Mouse (Mus musculus) ovary, postnatal 14 days (tissue): ENCODE measurements at regions not wholly inside any gene's neighbourhood (a gene's known extent, or its start where the extent isn't known, plus 50 kb on each side); places are given as distances from the start of the nearest gene placed in this dataset.

ENCODE experiments used
- DNase-seq: peaks from one replicate; pipeline ENCODE4 v3.0.0; 2022; ENCODE audit warnings: low spot score

GRCm38 (mm10) chr15:56979353-56979752 lies 498.1 kb downstream of the Slc22a22 start:
- no peak for DNase-seq

DNA sequence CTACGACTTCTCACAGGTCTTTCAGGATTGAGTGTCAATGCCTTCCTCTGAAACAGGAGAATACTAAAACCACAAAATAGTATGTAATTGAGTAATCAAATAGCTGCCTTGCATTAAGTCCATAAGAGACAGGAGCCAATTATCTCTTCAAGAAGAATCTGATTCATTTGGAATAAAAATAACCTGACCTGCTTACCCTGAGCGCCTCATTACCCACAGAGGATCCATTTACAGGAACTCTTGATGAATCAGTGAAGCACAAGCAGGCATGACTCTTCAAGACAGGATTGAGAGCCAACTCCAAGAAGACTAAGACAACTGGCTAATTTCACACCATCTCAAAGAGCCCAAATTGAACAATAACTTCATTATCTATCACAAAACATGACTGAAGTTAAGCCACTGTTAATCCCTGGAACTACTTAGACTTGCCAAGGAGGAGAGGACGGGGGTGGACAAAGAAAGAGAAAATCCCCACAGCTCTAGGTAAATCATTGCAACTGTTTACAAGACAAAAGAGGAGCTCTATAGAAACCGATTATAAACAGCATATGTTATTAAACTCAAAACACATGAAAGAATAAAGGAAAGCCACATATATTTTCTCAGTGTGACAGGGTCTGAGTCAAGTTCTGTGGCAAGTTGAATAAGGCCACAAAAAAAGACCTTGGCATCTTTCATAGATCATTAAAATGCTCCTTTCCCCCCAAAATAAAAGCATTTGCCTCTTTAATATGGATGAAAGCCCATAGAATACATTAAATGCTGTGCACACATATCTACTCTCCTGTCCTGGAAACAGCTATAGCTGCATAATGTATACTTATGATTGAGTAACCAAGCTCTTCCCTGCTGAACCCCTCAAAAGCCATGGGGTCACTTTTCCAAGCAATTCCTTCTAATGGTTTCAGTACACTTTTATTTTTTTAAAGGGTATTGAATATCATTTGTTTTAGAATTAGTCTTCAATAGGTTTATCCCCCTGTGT lies 501.7 kb downstream of the Slc22a22 start:
- no peak for DNase-seq

GRCm38 (mm10) chr15:56970140-56970539 lies 507.3 kb downstream of the Slc22a22 start:
- DNase-seq, result no peak

DNA sequence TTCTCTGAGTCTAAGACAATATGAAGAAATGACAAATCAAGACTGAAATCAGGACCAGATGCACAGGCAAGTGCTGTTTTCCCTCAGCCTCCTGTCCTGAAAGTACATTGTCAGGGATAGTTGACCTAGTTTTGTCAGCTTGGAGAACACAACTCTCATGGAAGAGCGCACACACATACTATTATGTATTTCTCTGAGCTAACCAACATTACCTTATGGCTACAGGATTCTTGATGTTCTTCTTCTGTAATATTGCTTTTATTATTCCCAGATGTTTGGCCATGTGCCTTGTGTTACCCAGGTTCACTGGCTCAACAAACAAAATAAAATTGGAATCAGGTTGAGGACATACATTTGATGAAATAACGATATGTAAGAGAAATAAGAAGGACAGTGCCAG lies 521.1 kb downstream of the Slc22a22 start:
- no peak for DNase-seq

GRCm38 (mm10) chr15:56952176-56952575 lies 525.2 kb downstream of the Slc22a22 start:
- DNase-seq, result no peak

DNA sequence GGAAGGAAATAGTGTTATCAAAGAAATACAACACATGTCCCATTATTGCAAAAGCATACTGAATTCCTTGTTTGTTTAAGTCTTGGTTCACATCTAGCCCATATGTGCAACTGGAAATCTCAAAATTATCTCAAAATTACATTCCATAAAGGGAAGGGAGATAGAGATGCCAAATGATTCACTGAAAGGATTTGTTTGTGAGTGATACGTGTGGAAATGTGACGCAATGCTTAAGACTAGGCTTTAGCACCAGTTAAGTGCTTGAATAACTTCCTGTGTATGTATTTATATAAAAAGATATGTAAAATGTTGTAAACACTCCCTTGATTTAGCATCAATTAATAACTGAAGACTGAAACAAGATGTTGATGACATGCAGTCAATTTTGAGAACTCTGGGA lies 526.6 kb downstream of the Slc22a22 start:
- DNase-seq, result no peak

DNA sequence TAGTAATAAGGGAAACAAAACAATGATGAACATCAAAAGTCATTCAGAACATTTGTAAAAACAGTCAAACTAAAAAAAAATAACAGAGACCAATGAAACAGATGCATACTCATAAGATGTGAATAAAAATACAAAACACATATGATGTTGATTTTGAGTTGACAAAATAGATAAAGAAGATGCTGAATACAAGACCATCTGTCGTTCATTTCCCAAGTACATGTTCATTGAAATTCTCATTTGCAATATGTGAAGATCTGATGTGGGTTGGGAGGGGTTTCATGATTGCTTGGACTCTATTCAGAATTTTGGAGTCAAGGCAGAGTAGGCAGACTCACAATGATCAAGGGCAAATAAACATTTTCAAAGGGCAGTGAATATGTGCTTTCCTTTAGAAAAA lies 536.5 kb downstream of the Slc22a22 start:
- DNase-seq, result no peak

- DNase-seq, result no peak
Observed at GRCm38 (mm10) chr15:56896553-56896952, 580.9 kb downstream of the Slc22a22 start.

DNA sequence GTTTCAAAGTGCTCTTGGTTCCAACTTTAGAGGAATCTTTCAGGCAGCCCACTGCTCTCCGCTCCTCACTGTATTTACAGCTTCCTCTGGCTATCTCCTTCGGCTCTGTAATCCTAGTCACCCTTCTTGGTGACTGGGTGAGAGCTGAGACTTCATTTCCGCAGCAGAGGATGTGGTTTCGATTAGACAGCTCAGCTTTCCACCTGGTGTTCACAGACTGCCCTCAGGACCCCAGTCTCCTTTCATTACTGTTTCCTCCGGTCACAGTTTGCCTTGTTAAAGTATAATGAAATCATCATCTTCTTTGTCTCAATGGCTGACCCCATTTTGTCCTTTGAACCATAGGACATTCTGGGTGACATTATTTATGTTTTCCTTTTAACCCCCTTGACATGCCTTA lies 595.9 kb downstream of the Slc22a22 start:
- DNase-seq, result no peak

- no peak for DNase-seq
Observed at GRCm38 (mm10) chr15:56865879-56866278, 611.5 kb downstream of the Slc22a22 start.

GRCm38 (mm10) chr15:56865035-56865804 lies 612.2 kb downstream of the Slc22a22 start:
- no peak for DNase-seq

- DNase-seq, result no peak
Observed at GRCm38 (mm10) chr15:56858627-56859334, 618.6 kb downstream of the Slc22a22 start.

GRCm38 (mm10) chr15:56858134-56858533 lies 619.3 kb downstream of the Slc22a22 start:
- no peak for DNase-seq

- DNase-seq, result peak; percentile 51
Observed at GRCm38 (mm10) chr15:56856057-56856456, 621.4 kb downstream of the Slc22a22 start.

GRCm38 (mm10) chr15:56853106-56853505 lies 624.3 kb downstream of the Slc22a22 start:
- DNase-seq, result no peak

DNA sequence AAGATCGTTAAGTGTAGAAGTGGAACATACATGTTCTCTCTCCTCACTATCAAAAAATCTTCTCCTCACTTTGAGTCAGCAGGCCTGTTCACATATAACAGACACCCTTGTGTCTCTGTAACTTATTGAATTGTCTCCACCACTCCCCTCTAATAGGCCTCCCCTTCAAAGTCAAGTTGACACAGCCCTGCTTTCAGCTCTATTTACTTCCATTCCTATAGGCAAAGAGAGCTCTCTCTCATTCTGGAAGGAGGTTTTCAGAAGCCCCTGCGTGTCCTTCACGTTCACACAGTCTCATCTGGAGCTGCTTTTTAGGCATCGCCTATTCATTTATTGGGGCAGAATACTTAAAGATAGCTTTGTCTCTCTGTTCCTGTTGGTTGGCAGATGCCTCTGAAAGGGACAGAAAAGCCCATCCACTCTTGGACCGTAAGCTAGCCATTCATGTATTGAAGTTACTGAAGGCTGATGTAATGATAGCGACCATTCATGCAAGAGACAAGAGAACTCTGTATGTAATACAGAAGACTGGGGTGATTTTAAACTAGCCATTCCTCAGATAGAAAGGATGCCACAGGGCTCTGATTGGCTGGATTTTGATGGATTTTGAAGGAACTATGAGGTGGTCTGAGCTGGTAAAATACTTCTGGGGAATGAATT lies 629.8 kb downstream of the Slc22a22 start:
- DNase-seq, result no peak

DNA sequence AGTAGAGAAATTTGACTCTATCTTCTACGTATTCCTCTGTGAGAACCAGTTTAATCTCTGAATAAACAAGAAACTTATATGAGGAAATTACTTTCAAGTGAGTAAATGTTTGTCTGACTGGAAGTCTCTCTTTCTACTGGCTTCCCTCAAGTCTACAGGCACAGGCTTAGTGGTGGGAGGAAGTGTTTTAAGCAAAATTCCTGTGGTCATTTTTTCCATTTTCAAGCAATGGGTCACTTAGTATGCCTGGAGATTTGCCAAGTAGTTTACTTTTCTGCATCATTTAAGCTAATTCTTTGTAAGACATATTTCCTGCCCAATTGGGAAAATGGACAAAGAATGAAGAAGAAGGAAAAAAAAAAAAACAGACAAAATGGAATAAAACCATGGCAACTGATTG lies 632.9 kb downstream of the Slc22a22 start:
- no peak for DNase-seq

- DNase-seq, result no peak
Observed at GRCm38 (mm10) chr15:56841516-56841915, 635.9 kb downstream of the Slc22a22 start.

- DNase-seq, result no peak
Observed at GRCm38 (mm10) chr15:56837292-56837691, 640.1 kb downstream of the Slc22a22 start.

- no peak for DNase-seq
Observed at GRCm38 (mm10) chr15:56834621-56835020, 642.8 kb downstream of the Slc22a22 start.

GRCm38 (mm10) chr15:56832666-56833065 lies 644.8 kb downstream of the Slc22a22 start:
- DNase-seq, result no peak
